Mouse (Mus musculus) limb, embryonic 15.5 days (tissue): ENCODE measurements around the gene Myl9. TPM values are rescaled to one million over a fixed set of nuclear protein-coding genes. Genes with fewer than 3 reads are reported as not detected.
"Not testable (repeated sequence)": the region's sequence is repeated elsewhere in the genome, so short reads cannot be mapped to it uniquely, and the experiment has no call there.

Experiments
- ATAC-seq: fragments of 200-750 bp; cut with Nextera tagmentation; 2 replicates; pipeline ENCODE4 v1.8.0; 2017; ENCODE audit warnings: low read depth, moderate TSS enrichment; ENCODE audit not compliant: insufficient number of reproducible peaks, low FRiP score, low TSS enrichment
- H3K27ac ChIP-seq: fragments of 300-500 bp; sonication (generic); 2 replicates; pipeline ENCODE4 v1.5.1; 2015; ENCODE audit warnings: moderate library complexity, mild to moderate bottlenecking, inconsistent platforms
- H3K27me3 ChIP-seq: fragments of 300-500 bp; sonication (generic); 2 replicates; pipeline ENCODE4 v1.6.1; 2015; ENCODE audit warnings: inconsistent platforms
- H3K36me3 ChIP-seq: fragments of 300-500 bp; sonication (generic); 2 replicates; pipeline ENCODE4 v1.6.1; 2015; ENCODE audit warnings: inconsistent platforms
- H3K4me1 ChIP-seq: fragments of 300-500 bp; sonication (generic); 2 replicates; pipeline ENCODE4 v1.6.1; 2015; ENCODE audit warnings: inconsistent platforms
- H3K4me2 ChIP-seq: fragments of 300-500 bp; sonication (generic); 2 replicates; pipeline ENCODE4 v1.6.1; 2015; ENCODE audit warnings: mild to moderate bottlenecking, inconsistent platforms
- H3K4me3 ChIP-seq: fragments of 300-500 bp; sonication (generic); 2 replicates; pipeline ENCODE4 v1.5.1; 2015; ENCODE audit warnings: mild to moderate bottlenecking, inconsistent platforms
- H3K9ac ChIP-seq: fragments of 300-500 bp; sonication (generic); 2 replicates; pipeline ENCODE4 v1.6.1; 2015; ENCODE audit warnings: inconsistent platforms
- H3K9me3 ChIP-seq: fragments of 300-500 bp; sonication (generic); 2 replicates; pipeline ENCODE4 v1.6.1; 2016; ENCODE audit warnings: inconsistent platforms
- WGBS: fragments of 180-500 bp; shearing (Covaris S2); methylation state at CpG from one replicate; pipeline ENCODE4 v1.1.7; 2015; 5-methylcytosine and 5-hydroxymethylcytosine counted together
- polyA plus RNA-seq: library from polyadenylated mRNA; unstranded; fragments of >200 nt; fragmentation: Nextera tagmentation; extraction: Ambion mirVana; gene quantifications from 2 replicates; pipeline ENCODE4 v1.2.1, GENCODE M21; 2015

Myl9 gene
- polyA plus RNA-seq, 1 experiment from 2014 or later = 219 TPM

GRCm38 (mm10) chr2:156779488-156779887 lies 4.3 kb downstream of the Myl9 start:
- no peak overlapping the region for H3K27ac ChIP-seq
- H3K9ac ChIP-seq = no peak overlapping the region
- peaks cover 37% of the 10 kb centered on the region for H3K4me1 ChIP-seq
- ATAC-seq = no peak
- no peaks in the 10 kb centered on the region for H3K27me3 ChIP-seq
- no peaks in the 10 kb centered on the region for H3K36me3 ChIP-seq
- H3K9me3 ChIP-seq = no peaks in the 10 kb centered on the region
- H3K4me3 ChIP-seq = no peak overlapping the region
- no peak overlapping the region for H3K4me2 ChIP-seq
- 51% methylated on average over 2 of the region's 2 CpGs for WGBS

GRCm38 (mm10) chr2:156780129-156780528 lies 4.9 kb downstream of the Myl9 start:
- H3K4me2 ChIP-seq = no peak overlapping the region

GRCm38 (mm10) chr2:156780752-156781151 lies 5.5 kb downstream of the Myl9 start:
- 26% methylated on average over 17 of the region's 17 CpGs for WGBS
- H3K4me2 ChIP-seq = no peak overlapping the region
- no peaks in the 10 kb centered on the region for H3K27me3 ChIP-seq
- no peaks in the 10 kb centered on the region for H3K9me3 ChIP-seq
- H3K4me3 ChIP-seq = no peak overlapping the region
- H3K36me3 ChIP-seq = no peaks in the 10 kb centered on the region
- no peak overlapping the region for H3K9ac ChIP-seq
- H3K4me1 ChIP-seq = peaks cover 24% of the 10 kb centered on the region
- H3K27ac ChIP-seq = no peak overlapping the region
- peak; percentile 15; the same call in 1 of the 2 replicates for ATAC-seq

More at GRCm38 (mm10) chr2:156780129-156780528, 4.9 kb downstream of the Myl9 start:
- WGBS = 69% methylated on average over 9 of the region's 9 CpGs
- no peak overlapping the region for H3K4me3 ChIP-seq
- no peaks in the 10 kb centered on the region for H3K36me3 ChIP-seq
- H3K9me3 ChIP-seq = no peaks in the 10 kb centered on the region
- no peak overlapping the region for H3K9ac ChIP-seq
- H3K4me1 ChIP-seq = peaks cover 30% of the 10 kb centered on the region
- no peak for ATAC-seq
- no peaks in the 10 kb centered on the region for H3K27me3 ChIP-seq
- no peak overlapping the region for H3K27ac ChIP-seq

GRCm38 (mm10) chr2:156781281-156781680 lies 6.1 kb downstream of the Myl9 start:
- Histone ChIP-seq H3K9me3 (no peaks in the 10 kb centered on the region), H3K4me2 (no peak overlapping the region), H3K36me3 (no peaks in the 10 kb centered on the region), H3K27ac (no peak overlapping the region), H3K4me1 (peaks cover 20% of the 10 kb centered on the region), H3K27me3 (no peaks in the 10 kb centered on the region), H3K4me3 (no peak overlapping the region), H3K9ac (no peak overlapping the region)
- 0 out of 2 replicates have a peak, but pooled peaks have one; percentile 12 for ATAC-seq
- WGBS = 73% methylated on average over 4 of the region's 4 CpGs

- no peaks in the 10 kb centered on the region for H3K27me3 ChIP-seq
- no peak overlapping the region for H3K4me2 ChIP-seq
- no peaks in the 10 kb centered on the region for H3K36me3 ChIP-seq
- ATAC-seq = no peak
- H3K9me3 ChIP-seq = no peaks in the 10 kb centered on the region
- no peak overlapping the region for H3K9ac ChIP-seq
- WGBS = 66% methylated on average over 4 of the region's 4 CpGs
- no peak overlapping the region for H3K4me3 ChIP-seq
- no peak overlapping the region for H3K27ac ChIP-seq
- peaks cover 18% of the 10 kb centered on the region for H3K4me1 ChIP-seq
Observed at GRCm38 (mm10) chr2:156781836-156782480, 6.7 kb downstream of the Myl9 start.

- H3K4me2 ChIP-seq = no peak overlapping the region
- no peak overlapping the region for H3K27ac ChIP-seq
- WGBS = 82% methylated on average over 10 of the region's 10 CpGs
- H3K36me3 ChIP-seq = no peaks in the 10 kb centered on the region
- ATAC-seq = no peak
- H3K4me1 ChIP-seq = peaks cover 12% of the 10 kb centered on the region
- H3K4me3 ChIP-seq = no peak overlapping the region
- no peaks in the 10 kb centered on the region for H3K9me3 ChIP-seq
- no peaks in the 10 kb centered on the region for H3K27me3 ChIP-seq
- H3K9ac ChIP-seq = no peak overlapping the region
Observed at GRCm38 (mm10) chr2:156782481-156783348, 7.5 kb downstream of the Myl9 start.

- Histone ChIP-seq H3K27me3 (no peaks in the 10 kb centered on the region), H3K4me2 (no peak overlapping the region), H3K4me3 (no peak overlapping the region), H3K9me3 (no peaks in the 10 kb centered on the region), H3K4me1 (peaks cover 12% of the 10 kb centered on the region), H3K27ac (no peak overlapping the region), H3K9ac (no peak overlapping the region), H3K36me3 (no peaks in the 10 kb centered on the region)
- 85% methylated on average over 9 of the region's 9 CpGs for WGBS
- ATAC-seq = no peak
Observed at GRCm38 (mm10) chr2:156783349-156783728, 8.1 kb downstream of the Myl9 start.

GRCm38 (mm10) chr2:156784016-156784585 lies 8.9 kb downstream of the Myl9 start:
- Histone ChIP-seq H3K9me3 (no peaks in the 10 kb centered on the region), H3K36me3 (no peaks in the 10 kb centered on the region), H3K4me3 (no peak overlapping the region), H3K4me1 (peaks cover 9% of the 10 kb centered on the region), H3K27ac (no peak overlapping the region), H3K27me3 (no peaks in the 10 kb centered on the region), H3K9ac (no peak overlapping the region), H3K4me2 (no peak overlapping the region)
- 48% methylated on average over 7 of the region's 7 CpGs for WGBS
- ATAC-seq = no peak

GRCm38 (mm10) chr2:156784891-156785290 lies 9.7 kb downstream of the Myl9 start:
- no peaks in the 10 kb centered on the region for H3K27me3 ChIP-seq
- no peak overlapping the region for H3K9ac ChIP-seq
- 89% methylated on average over 2 of the region's 2 CpGs for WGBS
- H3K9me3 ChIP-seq = no peaks in the 10 kb centered on the region
- no peaks in the 10 kb centered on the region for H3K36me3 ChIP-seq
- H3K4me1 ChIP-seq = peaks cover 7% of the 10 kb centered on the region
- H3K4me2 ChIP-seq = no peak overlapping the region
- ATAC-seq = no peak
- no peak overlapping the region for H3K4me3 ChIP-seq
- no peak overlapping the region for H3K27ac ChIP-seq

GRCm38 (mm10) chr2:156786369-156786768 lies 11.1 kb downstream of the Myl9 start:
- ATAC-seq, H3K27me3 ChIP-seq, H3K36me3 ChIP-seq, H3K9ac ChIP-seq, H3K27ac ChIP-seq, H3K4me3 ChIP-seq, H3K4me1 ChIP-seq, H3K4me2 ChIP-seq, H3K9me3 ChIP-seq: not testable (repeated sequence)

- H3K9ac ChIP-seq = no peak overlapping the region
- no peak for ATAC-seq
- no peaks in the 10 kb centered on the region for H3K36me3 ChIP-seq
- H3K4me2 ChIP-seq = no peak overlapping the region
- no peaks in the 10 kb centered on the region for H3K4me1 ChIP-seq
- no peak overlapping the region for H3K4me3 ChIP-seq
- no peaks in the 10 kb centered on the region for H3K27me3 ChIP-seq
- H3K27ac ChIP-seq = no peak overlapping the region
- 82% methylated on average over 5 of the region's 5 CpGs for whole genome bisulfite sequencing
- no peaks in the 10 kb centered on the region for H3K9me3 ChIP-seq
Observed at GRCm38 (mm10) chr2:156787090-156787775, 12.0 kb downstream of the Myl9 start.

- Histone ChIP-seq H3K36me3 (no peaks in the 10 kb centered on the region), H3K4me2 (no peak overlapping the region)
Observed at GRCm38 (mm10) chr2:156787776-156788105, 12.5 kb downstream of the Myl9 start.

More at GRCm38 (mm10) chr2:156787776-156788105, 12.5 kb downstream of the Myl9 start:
- Histone ChIP-seq H3K27me3 (no peaks in the 10 kb centered on the region), H3K27ac (no peak overlapping the region), H3K9me3 (no peaks in the 10 kb centered on the region; the same call in 1 of the 2 replicates), H3K4me1 (no peaks in the 10 kb centered on the region), H3K9ac (no peak overlapping the region), H3K4me3 (no peak overlapping the region)
- ATAC-seq = no peak
- 35% methylated on average over 3 of the region's 3 CpGs for WGBS
